Mouse (Mus musculus): ENCODE data around the gene Depp1.

DNA sequence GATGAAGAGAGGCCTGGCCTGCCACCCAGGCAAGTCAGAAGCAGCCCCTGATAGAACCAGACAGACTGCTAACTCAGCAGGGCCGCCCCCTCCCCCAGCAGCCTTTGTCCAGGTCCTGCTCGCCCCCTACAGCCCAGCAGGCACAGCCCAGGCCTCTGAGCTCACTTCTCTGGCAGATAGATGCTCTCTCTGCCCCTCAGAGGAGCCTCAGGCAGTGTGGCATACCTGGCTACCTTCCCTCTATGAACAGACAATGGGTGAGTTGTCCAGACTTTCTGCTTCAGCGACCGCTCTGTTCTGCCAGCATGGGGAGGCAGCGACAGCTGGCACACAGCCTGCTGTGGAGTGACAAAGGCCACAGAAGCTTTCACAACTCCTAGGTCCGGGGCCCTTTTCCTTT, 19.7 kb downstream of the Depp1 start:
- TF ChIP-seq POLR2A (IDR thresholded peaks at IDR 0.05; ENCODE audit: insufficient read length, low read depth) (no peak), USF1 (IDR thresholded peaks at IDR 0.05; ENCODE audit: low read depth) (no peak), REST (IDR thresholded peaks at IDR 0.05; ENCODE audit: insufficient read depth, insufficient read length) (no peak), MYOD1 (IDR thresholded peaks at IDR 0.05; ENCODE audit: control insufficient read depth in 1 of 3, insufficient read length in 2 of 3, low read depth in 2 of 3) (no peak)

Measured in myocyte (in vitro differentiated cells).